Mouse (Mus musculus) adrenal gland (tissue): Measurements from ENCODE around the gene Rac2.

Experiments
- intact Hi-C: fragments of 180-260 bp; cut with DNase I; formaldehyde crosslinking; loops from one replicate; pipeline ENCODE4 v1.15.1; 2025

Rac2 gene

DNA sequence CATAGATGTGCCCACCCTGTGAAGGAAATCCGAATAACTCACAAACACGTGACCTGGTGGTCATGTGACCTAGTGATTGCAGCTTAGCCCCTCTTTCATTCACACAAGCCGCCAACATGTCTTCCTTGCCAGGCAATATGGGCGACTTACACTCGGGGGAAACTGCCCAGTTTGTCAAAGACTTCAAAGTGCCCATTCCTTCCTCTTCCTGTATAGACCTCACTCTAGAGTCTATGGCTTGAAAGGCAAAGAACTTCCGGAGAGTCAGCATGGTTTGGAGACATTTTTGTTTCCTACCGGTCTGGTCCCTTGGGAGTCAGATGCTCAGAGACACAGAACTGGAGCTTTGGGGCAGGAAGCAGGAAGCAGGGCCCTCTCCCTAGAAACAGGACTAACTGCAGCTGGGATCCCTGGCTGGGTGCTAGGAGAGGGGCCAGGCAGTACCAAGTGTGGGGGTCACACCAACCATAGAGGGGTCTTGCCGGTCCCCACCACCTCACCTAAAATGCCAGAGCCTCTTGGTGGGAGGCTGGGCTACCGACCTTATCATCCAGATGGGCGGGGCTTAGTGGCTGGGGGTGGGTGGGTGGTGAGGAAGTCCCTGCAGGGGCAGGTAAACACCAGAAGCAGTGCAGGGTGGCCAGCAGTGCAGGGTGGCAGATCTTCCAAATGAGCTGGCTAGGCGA, 43.7 kb downstream of the Rac2 start:
- intact Hi-C loops, result no loop called here

DNA sequence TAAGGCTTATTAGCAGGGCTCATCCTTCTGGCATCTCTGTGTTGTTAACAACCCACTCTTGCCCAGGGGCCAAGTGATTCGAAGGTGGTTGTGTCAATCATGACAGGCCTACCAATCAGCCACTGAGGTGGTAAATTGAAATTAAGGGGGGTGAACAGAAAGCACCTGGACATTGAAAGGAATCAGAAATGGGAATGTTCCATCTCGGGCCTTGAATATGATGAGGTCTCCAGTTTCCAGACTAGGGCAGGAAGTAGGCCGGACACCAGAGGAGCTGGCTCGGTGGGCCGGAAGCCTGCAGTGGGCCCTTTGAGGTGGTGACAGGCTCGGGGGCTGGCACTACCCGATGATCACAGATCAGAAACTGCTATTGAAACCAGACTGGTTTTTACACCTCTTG, 44.6 kb downstream of the Rac2 start:
- intact Hi-C loops, result no loop called here

DNA sequence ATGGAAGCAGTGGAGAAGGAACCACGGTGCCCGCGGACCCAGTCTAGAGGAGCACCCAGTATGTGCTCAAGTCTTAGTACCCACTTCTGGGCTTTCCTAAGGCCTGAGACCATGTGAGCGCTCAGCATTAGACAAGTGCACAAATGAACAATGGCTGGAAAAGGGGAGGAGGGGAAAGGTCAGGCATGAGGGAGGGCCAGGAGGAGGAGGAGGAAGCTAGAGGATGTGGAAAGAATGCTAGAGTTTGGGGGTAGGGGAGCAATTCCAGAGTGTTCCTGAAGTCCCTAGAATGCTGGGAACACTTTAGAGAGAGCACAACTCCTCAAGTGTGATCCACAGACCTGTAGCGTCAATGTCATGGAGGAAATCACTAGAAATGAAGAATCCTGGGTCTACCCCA, 48.4 kb downstream of the Rac2 start:
- intact Hi-C loops, result no loop called here

DNA sequence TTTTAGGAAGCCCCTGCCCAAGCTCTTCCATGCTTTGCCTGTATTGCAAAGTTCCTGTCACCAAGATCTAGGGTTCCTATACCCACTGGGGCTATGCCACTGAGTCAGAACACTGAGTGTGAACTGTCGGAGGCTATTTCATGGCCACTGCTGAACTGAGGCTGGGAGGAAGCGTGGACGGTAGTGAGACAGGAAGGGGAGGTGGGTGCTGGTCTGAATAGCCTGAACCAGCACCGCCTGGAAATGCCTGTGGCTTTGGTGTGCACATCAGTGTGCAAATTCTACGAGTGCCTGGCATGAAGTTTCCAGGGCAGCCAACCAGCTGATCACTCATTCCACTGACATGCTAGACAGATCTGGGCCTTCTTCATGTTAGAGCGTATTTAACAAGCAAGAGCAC, 50.7 kb downstream of the Rac2 start:
- intact Hi-C loops, result no loop called here

DNA sequence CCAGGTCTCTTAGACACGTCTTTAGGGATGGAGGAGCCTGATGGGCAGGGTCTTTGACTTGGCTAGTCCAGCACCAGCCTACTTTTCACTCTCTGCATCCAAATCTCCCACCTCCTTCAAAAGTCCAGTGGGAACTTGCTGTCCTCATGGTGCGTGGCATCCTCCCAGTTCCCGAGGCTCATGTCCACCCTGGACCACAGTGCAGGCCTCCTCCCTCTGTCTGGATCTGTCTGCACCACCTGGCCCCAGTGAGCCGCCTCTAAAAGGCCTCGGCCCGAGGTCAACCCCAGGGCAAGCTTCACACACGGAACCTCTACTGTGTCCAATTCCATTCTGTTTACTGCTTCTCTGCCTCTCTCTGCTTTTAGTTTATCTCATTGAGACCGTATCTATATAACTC, 51.3 kb downstream of the Rac2 start:
- intact Hi-C loops, result no loop called here

DNA sequence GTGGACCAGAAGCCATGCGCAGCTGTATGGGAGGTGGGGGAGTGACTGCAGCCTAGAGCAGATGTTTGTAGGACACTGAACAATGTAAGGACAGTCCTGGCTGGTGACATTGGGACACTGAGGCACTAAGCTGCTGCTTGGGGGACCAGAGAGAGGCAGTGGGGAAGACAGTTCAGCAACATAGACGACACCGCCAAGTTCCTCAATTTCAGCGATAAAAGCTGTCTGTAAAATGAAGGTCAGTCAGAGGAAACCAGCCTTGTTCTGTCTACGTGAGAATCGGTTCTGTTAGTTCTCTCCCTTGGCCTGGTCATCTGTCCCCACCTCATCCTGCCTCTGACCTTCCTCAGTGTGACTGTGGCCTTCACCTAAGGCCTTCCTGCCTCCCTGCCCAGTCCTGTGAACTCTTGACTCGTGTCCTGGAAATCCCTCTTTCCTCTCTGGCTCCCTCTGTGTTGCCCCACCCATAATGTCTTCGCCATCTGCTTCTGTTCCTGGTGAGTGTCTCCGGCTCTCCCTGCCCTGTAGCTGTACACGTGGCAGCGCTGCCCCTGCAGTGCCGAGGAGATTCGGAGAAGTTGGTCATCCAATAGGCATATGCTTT, 52.4 kb downstream of the Rac2 start:
- intact Hi-C loops, result no loop called here

DNA sequence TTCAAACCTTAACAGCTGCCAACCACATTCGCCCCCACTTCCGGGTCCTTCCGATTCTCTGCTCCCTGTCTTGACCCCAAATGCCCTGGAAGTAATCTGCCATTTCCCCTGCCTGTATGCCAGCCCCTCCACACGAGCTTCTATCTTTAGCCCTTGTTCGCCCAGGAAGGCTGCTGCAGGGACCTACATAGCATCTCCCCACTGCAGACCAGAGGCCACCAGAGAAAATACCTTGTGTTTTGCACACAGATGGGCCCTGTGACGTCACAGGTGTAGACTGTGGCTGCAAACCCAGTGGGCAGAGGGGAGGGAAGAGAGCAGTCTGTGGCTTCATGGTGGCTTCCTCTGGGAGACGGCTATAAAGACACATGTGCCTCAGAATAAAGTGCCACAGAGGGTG, 54.4 kb downstream of the Rac2 start:
- intact Hi-C loops, result no loop called here

DNA sequence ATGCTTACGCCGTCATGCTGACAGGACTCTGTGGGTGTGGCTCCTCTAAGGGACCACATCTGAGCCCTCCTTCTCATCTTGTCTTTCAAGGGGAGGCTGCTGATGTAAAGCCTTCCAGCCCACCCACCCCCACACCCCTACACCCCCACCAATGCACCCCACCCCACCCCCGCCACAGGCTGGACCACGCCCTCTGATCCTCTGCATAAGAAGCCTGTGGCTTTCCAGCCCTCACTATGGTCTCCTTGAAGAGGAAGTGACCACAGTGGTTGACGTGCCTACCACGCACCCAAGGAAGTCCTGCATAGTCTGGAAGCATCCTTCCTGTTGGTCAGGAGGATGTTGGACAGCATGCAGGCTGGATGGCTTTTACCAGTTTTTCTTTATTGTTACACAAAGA, 56.8 kb downstream of the Rac2 start:
- intact Hi-C loops, result loop anchor here (2.0 kb wide), 1 partner anchor 67 kb away; no protein-coding TSS in a partner anchor

DNA sequence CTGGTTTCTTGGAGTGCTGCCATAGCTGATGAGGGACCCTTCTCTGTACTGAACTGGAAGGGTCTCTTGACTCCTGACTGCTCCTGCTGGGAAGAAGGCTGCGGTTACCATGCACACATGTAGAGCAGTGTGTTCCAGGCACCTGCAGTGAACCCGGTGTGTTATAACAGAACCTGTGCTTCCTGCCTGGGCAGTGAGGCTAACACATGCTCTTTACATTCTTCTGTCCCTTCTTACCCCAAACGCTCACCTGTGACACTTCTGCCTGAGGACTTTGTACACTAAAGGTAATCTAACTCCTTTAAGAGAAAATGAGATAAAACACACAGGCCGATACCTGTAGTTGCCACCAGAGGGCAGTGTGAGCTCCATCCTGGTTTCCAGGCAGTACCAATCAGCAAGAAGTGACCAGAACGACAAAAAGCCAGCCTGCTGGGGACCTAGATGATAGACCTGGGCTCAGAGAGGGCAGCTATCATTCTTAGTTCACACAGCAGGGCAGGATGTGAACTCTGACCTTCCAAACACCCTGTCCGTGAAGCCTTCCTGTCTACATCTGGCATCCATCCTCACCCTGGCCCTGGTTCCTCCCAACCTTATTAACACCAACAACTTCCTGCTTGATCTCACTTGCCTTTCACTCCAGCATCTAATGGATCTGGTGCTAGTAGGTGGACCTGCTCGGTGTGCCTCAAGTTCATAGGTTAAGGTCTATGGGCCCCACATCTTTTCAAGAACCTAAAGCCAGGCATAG, 58.0 kb downstream of the Rac2 start:
- intact Hi-C loops, result loop anchor here (1.0 to 5.0 kb wide), 3 partner anchors 18 to 68 kb away; no protein-coding TSS in a partner anchor

DNA sequence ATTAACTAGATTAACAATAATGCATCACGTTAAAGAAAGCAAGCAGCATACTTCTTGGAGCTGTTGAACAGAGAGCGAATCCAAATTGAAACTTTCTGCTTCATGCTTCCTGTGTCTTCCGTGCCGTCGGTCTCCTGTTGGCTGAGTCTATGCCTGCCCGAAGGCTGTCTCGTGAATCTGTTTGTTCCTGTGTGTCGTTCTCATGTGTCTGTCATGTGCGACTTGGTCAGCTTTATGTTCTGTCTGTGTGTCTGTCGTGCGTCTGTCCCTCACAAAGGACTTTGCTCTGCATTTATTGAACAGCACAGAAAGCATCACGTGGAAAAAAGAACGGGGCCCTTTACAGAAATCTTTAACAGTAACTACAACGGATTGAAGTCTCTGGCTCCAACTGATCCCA, 59.6 kb downstream of the Rac2 start:
- intact Hi-C loops, result loop anchor here (5.0 kb wide), 1 partner anchor 66 kb away; no protein-coding TSS in a partner anchor

DNA sequence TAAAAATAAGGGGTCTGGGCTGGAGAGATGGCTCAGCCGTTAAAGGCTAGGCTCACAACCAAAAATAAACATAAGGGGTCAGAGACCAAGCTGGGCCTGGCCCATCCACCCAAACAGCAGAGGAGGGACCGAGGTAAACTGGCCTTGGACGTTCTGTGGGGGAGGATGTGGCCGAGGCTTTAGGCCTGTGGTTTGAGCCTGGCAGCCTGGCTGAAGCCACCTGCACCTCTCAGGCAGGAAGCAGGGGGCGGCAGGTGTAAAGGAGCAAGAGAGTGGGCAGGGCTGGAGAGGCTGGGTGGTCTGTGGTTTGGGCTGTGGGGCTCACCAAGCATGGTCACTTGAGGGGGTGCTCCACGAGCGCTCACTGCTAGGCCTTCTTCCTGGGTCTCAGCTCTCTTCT, 60.6 kb downstream of the Rac2 start:
- intact Hi-C loops, result loop anchor here (5.0 kb wide), 1 partner anchor 65 kb away; no protein-coding TSS in a partner anchor

DNA sequence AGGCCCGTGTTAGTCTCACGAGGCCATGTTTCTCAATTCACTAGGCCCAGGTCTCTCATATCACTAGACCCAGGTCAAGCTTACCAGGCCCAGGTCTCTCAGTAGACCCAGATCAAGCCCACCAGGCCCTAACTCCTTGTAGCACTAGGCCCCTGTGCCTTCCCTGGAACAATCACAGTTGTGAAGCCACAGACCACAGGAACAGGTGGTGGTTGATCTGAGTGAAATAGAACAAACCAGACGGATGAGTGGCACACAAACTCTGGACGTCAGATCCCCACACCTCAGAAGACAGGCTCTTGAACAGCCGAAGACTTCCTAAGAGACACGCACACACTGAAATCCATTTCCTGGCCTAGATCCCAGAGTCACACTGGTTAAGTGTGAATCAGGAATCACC, 61.8 kb downstream of the Rac2 start:
- intact Hi-C loops, result loop anchor here (5.0 kb wide), 1 partner anchor 63 kb away; no protein-coding TSS in a partner anchor

DNA sequence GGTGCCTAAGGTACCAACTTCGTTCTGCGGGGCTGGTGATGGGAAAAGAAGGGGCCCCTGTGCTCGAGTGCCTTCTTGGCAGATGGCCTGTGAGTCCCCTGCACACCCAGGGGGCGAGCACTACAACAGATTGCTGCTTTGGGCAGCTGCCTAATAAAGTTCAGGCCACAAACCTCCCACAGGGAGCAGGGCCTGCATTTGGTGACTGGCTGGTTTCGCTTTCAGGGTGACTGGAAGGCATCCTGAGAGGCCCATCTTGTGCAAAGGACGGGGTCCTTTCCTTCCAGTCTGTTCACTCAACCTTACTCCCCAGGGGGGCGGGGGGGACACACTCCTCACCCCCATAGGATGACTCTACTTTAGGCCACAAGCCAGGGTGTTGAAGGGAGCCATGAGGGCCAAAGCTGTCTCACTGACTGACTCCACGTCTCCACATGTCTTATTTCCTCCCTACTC, 62.4 kb downstream of the Rac2 start:
- intact Hi-C loops, result loop anchor here (5.0 kb wide), 1 partner anchor 63 kb away; no protein-coding TSS in a partner anchor

DNA sequence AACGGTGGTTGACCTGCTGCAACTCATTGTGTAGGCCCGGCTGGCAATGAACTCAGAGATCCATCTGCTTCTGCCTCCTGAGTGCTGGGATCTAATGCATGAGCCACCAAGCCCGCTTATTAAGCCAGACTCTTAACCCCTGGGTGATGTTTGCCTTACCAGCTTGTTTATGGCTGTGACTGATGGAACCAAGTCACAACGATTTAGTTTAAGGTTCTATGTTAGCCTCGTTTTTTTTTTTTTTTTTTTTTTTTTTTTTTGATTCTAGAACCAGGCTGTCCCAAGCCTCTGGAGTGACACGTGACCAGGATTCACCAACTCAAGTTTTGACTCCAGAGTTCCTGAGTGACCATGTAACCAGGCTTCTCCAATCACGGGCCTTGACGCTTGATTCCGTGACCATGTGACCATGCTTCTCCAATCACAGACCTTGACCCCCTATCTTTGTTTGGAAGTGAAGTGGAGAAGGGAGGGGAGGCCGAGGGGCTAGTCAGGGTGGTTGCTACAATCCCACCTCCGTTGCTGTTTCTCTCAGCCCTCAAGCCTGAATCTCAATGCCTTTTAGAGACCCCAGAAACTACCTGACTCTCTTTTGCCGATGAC, 63.2 kb downstream of the Rac2 start:
- intact Hi-C loops, result no loop called here
